Mouse (Mus musculus): ENCODE results near the gene Sec24a.
"Not testable (repeated sequence)": the region's sequence is repeated elsewhere in the genome, so short reads cannot be mapped to it uniquely, and the experiment has no call there.

Sec24a gene

DNA sequence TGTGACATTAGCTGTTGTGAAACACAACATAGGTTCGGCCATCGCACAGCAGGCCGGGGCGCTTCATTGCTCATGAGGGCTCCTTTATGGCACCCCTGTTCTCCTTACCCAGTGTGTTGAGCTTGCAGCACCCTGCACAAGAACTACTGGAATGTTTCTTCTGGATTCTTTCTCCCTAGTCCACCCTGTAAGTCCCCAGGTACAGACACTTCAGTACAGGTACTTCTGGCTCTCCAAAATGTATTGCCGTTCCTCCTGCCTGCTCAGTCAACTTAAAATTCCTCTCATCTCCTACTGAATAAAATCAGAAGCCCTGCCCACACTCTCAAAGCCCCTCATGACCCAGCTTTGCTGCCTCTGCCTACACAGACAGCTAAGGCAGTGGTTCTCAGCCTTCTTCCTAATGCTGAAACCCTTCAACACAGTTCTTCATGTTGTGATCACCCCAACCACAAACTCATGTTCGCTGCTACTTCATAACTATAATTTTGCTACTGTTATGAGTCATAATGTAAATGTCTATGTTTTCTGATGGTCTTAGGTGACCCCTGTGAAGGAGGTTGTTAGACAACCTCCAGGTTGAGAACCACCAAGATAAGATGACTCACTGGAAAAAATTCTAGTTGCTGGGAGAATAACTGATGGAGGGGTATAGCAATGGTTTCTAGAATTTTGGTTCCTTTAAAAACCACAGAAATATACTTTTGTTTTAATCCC is 3.3 kb downstream of the Sec24a start:
- no peak for DNase-seq (ENCODE audit: low spot score)

DNA sequence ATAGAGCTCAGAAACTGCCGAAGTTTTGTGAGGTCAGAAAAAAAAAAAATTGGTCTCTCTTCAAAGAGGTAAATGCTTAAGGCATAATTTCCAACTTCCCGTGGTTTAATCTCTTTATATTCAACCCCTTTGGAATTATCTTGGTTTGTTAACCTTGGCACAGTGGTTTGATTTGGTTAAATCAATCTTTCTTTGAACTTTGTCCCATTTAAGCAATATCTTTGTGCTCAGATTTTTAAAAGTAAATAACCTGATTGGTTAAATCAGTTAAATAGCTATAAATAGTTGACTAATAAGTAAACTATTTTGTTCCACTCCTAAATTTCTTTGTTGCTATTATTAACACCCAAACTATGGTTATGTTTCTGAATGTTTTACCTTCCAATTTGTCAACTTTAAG is 4.2 kb downstream of the Sec24a start:
- no peak for DNase-seq (ENCODE audit: low spot score)

DNA sequence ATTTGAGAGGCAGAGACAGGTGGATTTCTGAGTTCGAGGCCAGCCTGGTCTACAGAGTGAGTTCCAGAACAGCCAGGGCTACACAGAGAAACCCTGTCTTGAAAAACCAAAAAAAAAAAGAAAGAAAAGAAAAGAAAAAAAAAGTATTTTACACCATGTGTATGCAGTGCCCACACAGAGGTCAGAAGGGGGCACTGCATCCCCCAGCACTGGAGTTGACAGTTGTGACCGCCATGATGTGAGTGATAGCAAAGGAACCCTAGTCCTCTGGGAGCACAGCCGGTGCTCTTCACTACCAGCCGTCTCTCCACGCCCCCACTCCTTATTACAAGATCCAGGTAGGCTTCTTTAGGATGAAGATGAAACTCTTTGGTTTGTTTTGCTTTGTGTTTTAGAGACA is 5.2 kb downstream of the Sec24a start:
- not testable (repeated sequence) for DNase-seq (ENCODE audit: low spot score)

DNA sequence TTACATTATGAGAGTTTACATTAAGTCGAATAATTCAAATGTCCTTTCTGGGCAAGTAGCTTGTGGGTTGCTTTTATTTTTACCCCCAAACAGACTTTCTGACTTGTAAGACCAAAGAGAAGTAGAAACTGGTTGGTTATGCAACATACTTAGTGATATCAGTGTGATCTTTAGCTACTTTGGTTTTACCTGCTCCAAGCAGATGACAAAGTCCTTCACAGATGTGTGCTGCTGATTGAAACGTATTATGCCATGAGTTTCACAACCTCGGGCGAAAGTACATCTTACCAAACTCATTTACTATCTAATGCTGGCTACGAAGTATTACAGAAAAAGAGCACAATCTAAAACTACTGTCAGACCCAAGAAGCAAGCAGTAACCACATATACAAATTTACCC is 5.8 kb downstream of the Sec24a start:
- no peak for DNase-seq (ENCODE audit: low spot score)

DNA sequence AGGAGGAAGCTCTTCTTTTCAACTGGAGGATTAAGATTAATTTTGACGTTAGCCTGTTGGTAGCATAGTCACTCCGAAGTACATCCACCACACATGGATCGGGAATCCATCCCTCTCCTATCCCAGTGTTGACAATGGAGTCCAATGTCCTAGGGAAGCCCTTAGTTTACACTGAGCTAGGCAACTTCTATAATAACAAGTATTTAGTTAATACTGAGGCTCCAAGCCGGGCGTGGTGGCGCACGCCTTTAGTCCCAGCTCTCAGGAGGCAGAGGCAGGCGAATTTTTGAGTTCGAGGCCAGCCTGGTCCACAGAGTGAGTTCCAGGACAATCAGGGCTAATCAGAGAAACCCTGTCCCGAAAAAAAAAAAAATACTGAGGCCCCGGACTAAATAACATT is 6.4 kb downstream of the Sec24a start:
- DNase-seq (ENCODE audit: low spot score): no peak

DNA sequence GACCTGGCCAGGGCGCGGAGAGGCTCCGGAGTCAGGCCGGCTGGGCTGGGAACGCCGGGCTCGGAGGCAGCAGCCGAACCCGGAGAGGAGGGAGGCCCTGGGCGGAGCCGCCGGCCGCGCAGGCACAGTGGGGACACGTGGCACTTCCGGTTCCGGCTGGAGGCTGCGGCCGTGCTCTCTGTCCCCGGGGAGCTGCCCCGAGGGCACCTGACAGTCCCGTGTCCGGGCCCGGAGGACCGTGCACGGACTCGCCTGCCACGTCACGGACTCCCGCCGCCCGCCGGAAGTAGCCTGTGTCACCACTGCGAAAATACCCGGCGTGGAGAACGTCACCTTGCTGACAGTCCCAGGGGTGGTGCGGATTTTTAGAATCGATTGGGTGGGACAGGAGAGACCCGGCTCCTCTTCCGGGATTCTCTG is 7.1 kb downstream of the Sec24a start:
- peak; percentile 93 for DNase-seq (ENCODE audit: low spot score)

DNA sequence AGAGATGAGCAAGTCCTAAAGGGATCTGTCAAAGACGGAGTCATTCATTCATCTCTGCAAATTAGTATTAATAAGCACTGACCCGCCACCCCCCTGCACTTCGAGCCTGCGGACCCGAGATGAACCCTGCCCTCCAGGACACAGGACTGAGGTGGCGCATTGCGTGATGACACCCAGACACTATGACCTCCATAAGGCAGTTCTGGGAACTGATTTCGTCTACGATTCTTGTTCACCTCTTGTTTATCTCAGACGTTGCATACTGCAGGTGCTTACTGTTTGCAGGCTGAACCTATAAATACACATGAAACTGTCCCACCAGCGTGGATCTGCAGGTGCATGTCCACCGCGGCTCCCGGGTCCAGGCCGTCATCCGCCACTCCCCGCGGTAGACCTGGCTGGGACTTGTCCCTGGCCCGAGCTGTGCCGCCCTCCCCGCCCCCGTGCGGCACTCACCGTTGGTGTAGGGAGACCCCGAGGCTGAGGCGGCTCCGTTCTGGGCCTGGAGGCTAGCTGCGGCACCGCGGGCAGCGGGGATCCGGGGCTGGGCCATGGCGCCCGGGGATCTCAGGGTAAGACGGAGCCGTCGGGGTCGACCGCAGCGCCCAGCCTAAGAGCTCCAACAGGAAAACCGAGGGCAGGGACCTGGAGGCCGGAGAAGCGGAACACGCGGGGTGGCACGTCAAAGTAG is 7.7 kb downstream of the Sec24a start:
- no peak for DNase-seq (ENCODE audit: low spot score)

DNA sequence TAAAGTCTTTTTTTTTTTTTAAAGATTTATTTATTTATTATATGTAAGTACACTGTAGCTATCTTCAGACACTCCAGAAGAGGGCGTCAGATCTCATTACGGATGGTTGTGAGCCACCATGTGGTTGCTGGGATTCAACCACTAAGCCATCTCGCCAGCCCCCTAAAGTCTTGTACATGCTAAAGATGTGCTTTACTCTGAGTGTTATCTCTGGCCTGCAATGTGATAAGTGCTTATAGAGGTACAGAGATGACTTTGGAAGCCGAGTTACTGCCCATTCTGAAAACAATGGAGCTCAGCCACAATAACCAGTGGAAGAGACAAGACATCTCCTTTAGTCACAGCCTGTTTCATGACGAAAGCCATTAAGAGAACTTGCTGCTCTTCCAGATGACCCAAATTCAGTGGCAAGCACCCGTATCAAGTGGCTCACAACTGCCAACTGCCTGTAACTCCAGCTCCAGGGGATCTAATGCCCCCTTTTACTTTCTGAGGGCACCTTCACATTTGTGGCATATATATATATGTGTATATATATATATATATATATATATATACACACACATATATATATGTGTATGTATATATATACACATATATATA is 11.7 kb downstream of the Sec24a start:
- DNase-seq (ENCODE audit: low spot score): not testable (repeated sequence)

DNA sequence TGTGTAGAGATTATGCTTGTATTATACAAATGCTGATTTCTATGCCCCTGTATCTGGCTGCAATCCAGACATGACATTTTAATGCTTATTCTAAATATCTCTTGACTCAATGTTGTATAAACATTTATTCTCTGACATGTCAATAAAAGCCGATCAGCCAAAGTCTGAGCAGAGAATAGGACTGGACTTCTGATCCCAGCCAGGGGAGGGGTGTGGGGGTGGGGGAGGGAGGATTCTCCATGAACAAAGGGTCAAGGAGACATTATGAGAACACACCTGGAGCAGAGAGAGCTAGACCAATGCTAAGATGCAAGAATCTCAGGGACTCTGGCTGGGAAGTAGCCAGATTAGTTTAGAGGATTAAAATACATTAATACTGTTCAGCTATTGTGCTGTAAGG is 17.3 kb downstream of the Sec24a start:
- DNase-seq (ENCODE audit: low spot score): no peak

DNA sequence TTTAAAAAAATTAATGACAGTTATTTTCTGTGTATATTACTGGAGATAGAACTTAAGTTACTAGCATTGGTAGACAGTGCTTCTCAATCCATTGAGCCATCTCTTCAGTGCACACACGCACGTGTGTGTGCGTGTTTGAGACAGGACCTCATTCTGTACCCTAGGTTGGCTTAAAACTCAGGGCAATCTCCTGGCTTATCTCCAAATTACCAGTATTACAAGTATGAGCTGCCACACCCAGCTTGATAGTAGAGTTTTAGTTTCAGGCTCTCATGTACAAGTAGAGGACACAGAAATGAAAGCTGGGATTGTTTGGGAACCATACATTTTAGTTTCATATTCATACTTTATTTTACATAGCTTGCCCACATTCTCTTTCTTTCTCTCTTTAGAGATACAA is 22.7 kb downstream of the Sec24a start:
- no peak for DNase-seq (ENCODE audit: low spot score)

DNA sequence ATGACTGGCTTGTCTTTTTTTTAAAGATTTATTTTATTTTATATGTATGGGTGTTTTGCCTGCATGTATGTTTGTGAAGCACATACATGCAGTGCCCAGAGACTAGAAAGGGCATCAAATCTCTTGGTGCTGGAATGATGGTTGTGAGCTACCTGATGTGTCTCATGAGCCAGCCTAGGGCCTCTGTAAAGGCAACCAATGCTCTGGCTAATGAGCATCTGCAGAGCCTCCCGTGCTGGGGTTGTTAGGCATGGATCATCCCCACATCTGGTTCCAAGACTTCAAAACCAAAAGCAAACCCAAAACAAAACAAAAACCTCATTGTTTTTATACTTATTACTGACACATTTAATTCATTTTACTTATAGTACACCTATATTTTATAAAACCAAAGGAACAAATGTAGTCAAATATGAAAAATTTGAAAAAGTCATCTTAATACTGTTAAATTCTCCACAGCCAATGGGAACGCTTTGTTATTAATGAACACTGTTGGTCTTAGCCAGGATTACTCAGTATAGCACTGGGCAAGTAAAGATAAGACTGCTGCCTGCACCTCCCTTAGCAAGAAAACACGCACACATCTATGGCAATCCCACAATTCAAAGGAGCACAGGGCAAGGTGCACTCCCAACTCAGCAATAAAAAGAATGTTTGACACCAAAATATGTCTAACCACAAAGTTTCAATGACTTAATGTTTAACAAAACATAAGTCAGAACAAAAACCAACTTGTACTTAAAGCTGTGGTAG is 24.6 kb downstream of the Sec24a start:
- DNase-seq (ENCODE audit: low spot score): no peak

DNA sequence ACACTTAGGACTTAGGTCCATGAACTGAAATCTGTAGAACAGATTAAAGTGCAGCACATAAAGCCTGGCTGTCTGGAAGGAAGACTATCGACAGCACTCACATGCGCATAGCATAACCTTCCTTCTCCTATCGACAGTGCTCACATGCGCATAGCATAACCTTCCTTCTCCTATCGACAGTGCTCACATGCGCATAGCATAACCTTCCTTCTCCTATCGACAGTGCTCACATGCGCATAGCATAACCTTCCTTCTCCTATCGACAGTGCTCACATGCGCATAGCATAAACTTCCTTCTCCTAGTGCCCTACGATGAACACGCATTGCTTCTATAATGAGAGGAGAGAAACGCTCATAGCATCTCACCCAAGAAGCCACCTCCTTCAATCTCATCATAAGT is 29.2 kb downstream of the Sec24a start:
- DNase-seq (ENCODE audit: low spot score): not testable (repeated sequence)

DNA sequence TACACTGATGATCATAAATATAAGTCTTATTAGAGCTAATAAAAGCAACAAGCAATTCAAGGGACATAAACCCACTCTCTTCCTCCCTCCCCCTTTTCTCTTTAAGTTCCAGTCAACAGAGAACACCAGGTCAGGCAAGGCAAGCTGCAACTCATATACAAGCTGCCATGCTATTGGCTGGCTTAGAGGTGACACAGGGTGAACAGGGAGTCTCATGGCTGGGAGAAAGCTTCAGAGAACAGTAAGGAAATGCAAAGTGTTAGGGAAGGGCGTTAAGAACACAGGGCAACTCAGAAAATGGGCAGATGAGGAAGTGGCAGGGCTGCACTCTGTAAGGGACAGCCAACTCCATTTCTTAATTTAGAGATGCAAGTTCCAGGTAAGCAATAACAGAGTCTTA is 30.6 kb downstream of the Sec24a start:
- no peak for DNase-seq (ENCODE audit: low spot score)

DNA sequence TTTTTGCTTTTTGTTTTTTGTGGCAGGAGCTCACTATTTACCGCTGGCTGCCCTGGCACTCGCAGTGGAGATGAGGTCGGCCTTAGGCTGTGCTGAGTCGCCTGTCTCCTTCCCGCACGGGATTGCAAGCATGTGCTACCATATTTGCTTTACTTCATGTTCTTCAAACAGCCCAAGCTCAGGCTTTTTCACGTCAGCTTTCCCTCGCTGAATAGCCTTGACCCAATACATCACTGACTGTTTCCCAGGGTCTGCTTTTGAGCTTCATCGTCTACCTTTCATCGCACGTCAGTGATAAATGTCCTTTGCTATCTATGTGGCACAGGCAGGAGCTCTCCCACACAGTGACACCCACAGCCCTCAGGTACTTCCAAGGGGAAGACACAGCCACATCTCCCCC is 42.4 kb downstream of the Sec24a start:
- DNase-seq (ENCODE audit: low spot score): no peak

DNA sequence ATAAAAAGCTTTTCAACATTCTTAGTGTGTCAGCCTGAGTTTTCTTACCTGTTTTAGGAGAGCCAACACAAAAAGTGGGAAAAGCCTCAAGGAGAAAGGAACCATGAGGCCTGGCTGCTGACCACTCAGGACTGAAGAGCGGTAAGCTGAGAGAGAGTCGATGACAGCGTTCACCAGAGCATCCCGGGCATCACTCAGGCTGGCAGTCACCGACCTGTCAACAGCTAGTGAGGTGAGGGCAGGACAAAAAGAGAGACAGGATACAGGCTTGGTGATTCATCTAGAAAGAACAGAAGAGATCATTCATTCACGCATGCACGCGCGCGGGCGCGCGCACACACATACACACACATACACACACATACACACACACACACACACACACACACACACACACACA is 56.4 kb downstream of the Sec24a start:
- DNase-seq (ENCODE audit: low spot score): no peak

DNA sequence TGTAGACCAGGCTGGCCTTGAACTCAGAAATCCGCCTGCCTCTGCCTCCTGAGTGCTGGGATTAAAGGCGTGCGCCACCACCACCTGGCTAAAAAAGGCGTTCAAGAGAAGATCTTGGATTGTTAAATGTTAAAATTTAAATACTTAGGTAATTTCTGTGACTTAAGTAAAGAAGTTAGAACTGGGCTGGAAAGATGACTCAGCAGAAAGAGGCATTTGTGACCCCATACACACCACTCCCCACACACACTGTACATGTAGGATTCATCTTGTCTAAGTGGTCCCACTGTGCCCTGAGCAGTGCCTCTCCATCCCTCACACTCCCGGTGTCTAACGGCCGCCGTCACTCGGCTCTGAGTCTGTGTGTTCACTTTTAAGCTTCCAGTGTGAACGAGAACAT is 57.0 kb downstream of the Sec24a start:
- DNase-seq (ENCODE audit: low spot score): no peak

DNA sequence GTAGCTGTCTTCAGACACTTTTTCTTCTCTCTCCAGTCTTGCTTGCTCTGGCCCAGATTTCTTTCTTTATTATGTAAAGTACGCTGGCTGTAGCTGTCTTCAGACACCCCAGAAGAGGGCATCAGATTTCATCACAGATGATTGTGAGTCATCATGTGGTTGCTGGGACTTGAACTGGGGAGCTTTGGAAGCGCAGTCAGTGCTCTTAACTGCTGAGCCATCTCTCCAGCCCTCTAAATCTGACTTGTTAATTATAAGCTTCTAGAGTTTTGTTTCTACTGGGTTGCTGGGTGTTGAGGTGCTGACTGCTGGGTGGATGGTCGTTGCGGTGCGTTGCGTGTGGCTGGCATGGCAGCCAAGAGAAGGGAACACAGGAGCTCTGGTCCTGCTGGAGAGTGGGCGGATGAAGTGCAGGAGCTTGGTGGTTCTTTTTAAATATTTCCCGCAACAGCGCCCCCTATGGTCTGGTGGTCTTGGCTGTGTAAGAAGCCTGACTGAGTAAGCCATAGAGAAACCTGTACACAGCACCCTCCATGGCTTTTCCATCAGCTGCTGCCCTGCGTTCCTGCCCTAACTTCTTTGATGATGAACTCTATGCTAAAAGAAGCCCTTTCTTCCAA is 59.9 kb downstream of the Sec24a start:
- DNase-seq (ENCODE audit: low spot score): no peak

DNA sequence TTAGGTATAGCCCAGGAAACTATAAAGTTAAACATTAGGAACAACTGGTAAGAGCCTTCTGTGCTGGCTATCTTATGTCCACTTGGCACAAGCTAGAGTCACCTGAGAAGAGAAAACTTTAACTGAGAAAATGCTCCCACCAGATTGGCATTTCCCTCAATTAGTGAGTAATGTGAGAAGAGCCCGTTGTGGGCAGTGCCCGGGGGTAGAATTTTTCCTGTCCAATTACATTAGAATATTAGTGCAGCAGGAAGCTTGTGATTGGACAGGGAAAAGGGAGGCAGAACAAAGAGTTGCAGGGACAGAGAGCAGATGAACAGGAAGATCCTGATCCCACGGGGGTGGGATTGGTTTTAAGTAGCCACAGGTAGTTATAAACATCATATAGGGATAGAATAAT is 60.6 kb downstream of the Sec24a start:
- no peak for DNase-seq (ENCODE audit: low spot score)

DNA sequence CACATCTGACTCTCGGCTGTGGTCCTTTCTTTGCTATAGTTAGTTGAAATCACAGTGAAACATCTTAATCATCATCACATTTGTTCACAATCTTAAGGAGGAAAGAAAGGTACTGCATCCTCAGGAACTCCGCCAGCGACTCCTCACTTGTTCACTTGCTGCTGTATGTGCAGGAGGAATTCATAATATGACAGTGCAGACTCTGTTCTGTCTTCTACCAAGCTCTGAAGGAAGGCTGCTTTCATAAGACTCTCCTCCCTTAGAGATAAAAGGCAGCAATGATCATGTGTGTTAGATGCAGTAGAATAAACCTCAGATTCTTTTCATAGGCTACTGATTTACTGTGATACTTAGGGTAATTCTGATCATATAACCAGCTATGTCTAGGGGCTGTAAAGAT is 68.5 kb downstream of the Sec24a start:
- DNase-seq (ENCODE audit: low spot score): no peak

DNA sequence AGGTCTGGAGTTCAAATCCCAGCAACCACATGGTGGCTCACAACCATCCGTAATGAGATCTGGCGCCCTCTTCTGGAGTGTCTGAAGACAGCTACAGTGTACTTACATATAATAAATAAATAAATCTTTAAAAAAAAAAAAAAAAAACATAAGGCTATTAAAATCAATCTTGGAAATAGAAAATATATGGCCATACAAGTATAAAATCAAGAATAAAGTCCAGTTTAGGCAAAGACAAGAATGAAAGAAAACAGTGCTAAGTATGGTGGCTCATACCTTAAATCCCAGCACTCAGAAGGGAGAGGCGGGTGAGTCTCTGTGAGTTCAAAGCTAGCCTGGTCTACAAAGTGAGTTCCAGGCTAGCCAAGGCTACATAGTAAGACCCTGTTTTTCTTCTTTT is 72.8 kb downstream of the Sec24a start:
- not testable (repeated sequence) for DNase-seq (ENCODE audit: low spot score)

DNA sequence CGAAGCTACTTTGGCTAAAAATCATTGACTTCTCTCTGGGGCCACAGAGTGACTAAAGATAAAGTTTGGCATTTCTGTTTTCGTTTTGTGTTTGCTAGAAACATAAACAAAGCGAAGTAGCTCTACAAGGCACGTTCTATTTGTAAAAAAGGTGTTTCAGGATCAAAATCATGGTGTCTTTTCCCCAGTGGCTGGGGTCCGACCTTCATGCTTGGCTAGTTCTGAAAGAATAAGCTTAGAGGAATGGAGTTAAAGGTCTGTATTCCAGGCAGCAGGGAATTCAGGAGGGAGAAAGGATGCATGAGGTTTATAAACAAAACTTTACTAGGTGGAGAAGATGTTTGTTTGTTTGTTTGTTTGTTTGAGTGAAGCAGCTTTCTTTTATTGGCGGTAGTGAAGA is 74.1 kb downstream of the Sec24a start:
- no peak for DNase-seq (ENCODE audit: low spot score)

All from urinary bladder, postnatal 25 days (tissue).